Mouse (Mus musculus) ES-Bruce4 (cell line): ENCODE measurements around the gene Tmem164. TPM values are rescaled to one million over a fixed set of nuclear protein-coding genes. Genes with fewer than 3 reads are reported as not detected.

Source experiments
- H3K27ac ChIP-seq: 2 replicates; pipeline ENCODE4 v1.5.1; 2012; ENCODE audit warnings: low read length, inconsistent platforms; ENCODE audit not compliant: insufficient read depth
- H3K27me3 ChIP-seq: 2 replicates; pipeline ENCODE4 v1.6.1; 2012; ENCODE audit warnings: mild to moderate bottlenecking, low read length, inconsistent platforms; ENCODE audit not compliant: control insufficient read depth, poor library complexity, insufficient read depth, severe bottlenecking
- H3K36me3 ChIP-seq: 2 replicates; pipeline ENCODE4 v1.6.1; 2012; ENCODE audit warnings: inconsistent platforms, mild to moderate bottlenecking, low read length, moderate library complexity; ENCODE audit not compliant: control insufficient read depth, poor library complexity, insufficient read depth, severe bottlenecking
- H3K4me1 ChIP-seq: one replicate; pipeline ENCODE4 v1.8.1; 2011; ENCODE audit warnings: low read length; ENCODE audit not compliant: control insufficient read depth, insufficient read depth
- H3K4me3 ChIP-seq: 2 replicates; pipeline ENCODE4 v1.5.1; 2011; ENCODE audit warnings: low read depth, mild to moderate bottlenecking, low read length
- H3K9ac ChIP-seq: 2 replicates; pipeline ENCODE4 v1.6.1; 2012; ENCODE audit warnings: low read depth, mild to moderate bottlenecking, inconsistent platforms; ENCODE audit not compliant: poor library complexity, severe bottlenecking
- H3K9me3 ChIP-seq: replicated peaks from 2 replicates; pipeline ENCODE4 v1.6.1; 2012; ENCODE audit warnings: mild to moderate bottlenecking, low read length, inconsistent platforms; ENCODE audit not compliant: control insufficient read depth, poor library complexity, insufficient read depth, severe bottlenecking
- CTCF ChIP-seq: IDR thresholded peaks from one replicate; pipeline ENCODE4 v1.8.1; 2011; ENCODE audit warnings: low read depth, low read length
- EP300 ChIP-seq: IDR thresholded peaks from 2 replicates; pipeline ENCODE4 v1.6.1; 2011; ENCODE audit warnings: low read depth, low read length; ENCODE audit not compliant: insufficient read depth
- POLR2A ChIP-seq: IDR thresholded peaks from one replicate; pipeline ENCODE4 v1.8.1; 2011; ENCODE audit warnings: low read length; ENCODE audit not compliant: insufficient read depth
- polyA plus RNA-seq: library from polyadenylated mRNA; stranded (reverse); fragments of >200 nt; gene quantifications from 2 replicates; pipeline ENCODE4 v1.2.4, GENCODE M21; 2011; ENCODE audit warnings: low read depth; ENCODE audit not compliant: missing spikeins, insufficient read depth, insufficient read length

The Tmem164 gene
- polyA plus RNA-seq, 1 experiment = 15.5 TPM

GRCm38 (mm10) chrX:142679502-142680250 is 1.5 kb upstream of the Tmem164 start:
- Histone ChIP-seq H3K4me1 (peaks cover 3% of the 10 kb centered on the region), H3K9ac (peak overlapping the region; percentile 77), H3K36me3 (no peaks in the 10 kb centered on the region), H3K27me3 (no peaks in the 10 kb centered on the region), H3K27ac (no peak overlapping the region), H3K4me3 (peak overlapping the region; percentile 98; the same call in 1 of the 2 replicates), H3K9me3 (no peaks in the 10 kb centered on the region)
- TF ChIP-seq CTCF (no peak), POLR2A (no peak), EP300 (no peak)

GRCm38 (mm10) chrX:142680391-142681055 is 683 bp upstream of the Tmem164 start:
- peak overlapping the region; percentile 77 for H3K9ac ChIP-seq
- H3K9me3 ChIP-seq = no peaks in the 10 kb centered on the region
- TF ChIP-seq CTCF = no peak
- no peak for TF ChIP-seq EP300
- TF ChIP-seq POLR2A = no peak
- H3K4me3 ChIP-seq = peak overlapping the region; percentile 98
- H3K36me3 ChIP-seq = no peaks in the 10 kb centered on the region
- peak overlapping the region; percentile 86 for H3K27ac ChIP-seq
- peaks cover 3% of the 10 kb centered on the region for H3K4me1 ChIP-seq
- no peaks in the 10 kb centered on the region for H3K27me3 ChIP-seq

GRCm38 (mm10) chrX:142681616-142682141 is 473 bp downstream of the Tmem164 start:
- H3K4me1 ChIP-seq = peaks cover 3% of the 10 kb centered on the region
- H3K4me3 ChIP-seq = peak overlapping the region; percentile 98
- no peaks in the 10 kb centered on the region for H3K27me3 ChIP-seq

GRCm38 (mm10) chrX:142682176-142682820 is 1.1 kb downstream of the Tmem164 start:
- Histone ChIP-seq H3K36me3 (no peaks in the 10 kb centered on the region), H3K27ac (no peak overlapping the region), H3K9ac (peak overlapping the region; percentile 77), H3K4me3 (peak overlapping the region; percentile 98), H3K9me3 (no peaks in the 10 kb centered on the region), H3K4me1 (peaks cover 3% of the 10 kb centered on the region), H3K27me3 (no peaks in the 10 kb centered on the region)
- TF ChIP-seq POLR2A = no peak
- no peak for TF ChIP-seq CTCF
- TF ChIP-seq EP300 = no peak

More at GRCm38 (mm10) chrX:142681616-142682141, 473 bp downstream of the Tmem164 start:
- no peaks in the 10 kb centered on the region for H3K9me3 ChIP-seq
- H3K27ac ChIP-seq = no peak overlapping the region
- TF ChIP-seq CTCF (no peak), EP300 (no peak), POLR2A (no peak)
- no peaks in the 10 kb centered on the region for H3K36me3 ChIP-seq
- peak overlapping the region; percentile 77 for H3K9ac ChIP-seq

GRCm38 (mm10) chrX:142682990-142683389 is 1.8 kb downstream of the Tmem164 start:
- H3K4me3 ChIP-seq = peak overlapping the region; percentile 98; the same call in 1 of the 2 replicates
- no peaks in the 10 kb centered on the region for H3K9me3 ChIP-seq
- H3K36me3 ChIP-seq = no peaks in the 10 kb centered on the region
- no peak overlapping the region for H3K27ac ChIP-seq
- no peak overlapping the region for H3K9ac ChIP-seq
- H3K4me1 ChIP-seq = peaks cover 3% of the 10 kb centered on the region
- TF ChIP-seq EP300 (no peak), POLR2A (no peak), CTCF (no peak)
- no peaks in the 10 kb centered on the region for H3K27me3 ChIP-seq
